Mouse (Mus musculus) left cerebral cortex, adult 18-20 months (tissue): ENCODE data around the gene Insm1. TPM values are rescaled to one million over a fixed set of nuclear protein-coding genes. Genes with fewer than 3 reads are reported as not detected.

Experiments used
- DNase-seq, 2 experiments: peaks; one replicate each; pipeline ENCODE4 v3.0.0; 2021 to 2022; ENCODE audit warnings: low spot score in 2 of 2, mixed read lengths in 1 of 2
- long read RNA-seq, 2 experiments: library from polyadenylated mRNA; stranded (forward); transcript quantifications; one replicate each; pipeline ENCODE4 v2.0.0; 2021
- total RNA-seq, 2 experiments: library from RNA; stranded (reverse); gene quantifications; 2 replicates each; pipeline ENCODE4 v1.2.3; 2021

Gene Insm1
- total RNA-seq = 1 to 10 TPM; 6.7 to 7.0 TPM
- long read RNA-seq, experiment 1, transcript Insm1-201 (1 exons, 3,100 nt) = major isoform, 14 of 14 reads
- long read RNA-seq, experiment 1, partial matches to known transcripts = 0 of 14 reads
- long read RNA-seq, experiment 1, other reads (novel, unspliced or antisense) = 0 of 14 reads
- long read RNA-seq, experiment 2, transcript Insm1-201 (1 exons, 3,100 nt) = major isoform, 11 of 11 reads
- long read RNA-seq, experiment 2, partial matches to known transcripts = 0 of 11 reads
- long read RNA-seq, experiment 2, other reads (novel, unspliced or antisense) = 0 of 11 reads

GRCm38 (mm10) chr2:146221076-146221928 is at the start of gene Insm1:
Insm1 (plus strand) TSS chr2:146221921.
- peak; percentile 47 to 56 for DNase-seq

- no peak for DNase-seq
These were observed 49.6 kb upstream of the Insm1 start for GRCm38 (mm10) chr2:146172106-146172505.

GRCm38 (mm10) chr2:146174173-146174572 is 47.5 kb upstream of the Insm1 start:
- DNase-seq = peak; percentile 23

- no peak for DNase-seq
These were observed 43.0 kb upstream of the Insm1 start for GRCm38 (mm10) chr2:146178718-146179117.

GRCm38 (mm10) chr2:146183830-146184793 is 37.6 kb upstream of the Insm1 start:
- DNase-seq = no peak

- DNase-seq = no peak
These were observed 25.6 kb upstream of the Insm1 start for GRCm38 (mm10) chr2:146196126-146196525.

GRCm38 (mm10) chr2:146197947-146198346 is 23.8 kb upstream of the Insm1 start:
- DNase-seq = no peak

- DNase-seq = no peak
These were observed 10.8 kb upstream of the Insm1 start for GRCm38 (mm10) chr2:146210968-146211367.

- peak; percentile 33 to 51 for DNase-seq
These were observed 7.0 kb upstream of the Insm1 start for GRCm38 (mm10) chr2:146214715-146215114.

- no peak for DNase-seq
These were observed 5.3 kb upstream of the Insm1 start for GRCm38 (mm10) chr2:146216111-146217064.

GRCm38 (mm10) chr2:146217227-146217980 is 4.3 kb upstream of the Insm1 start:
- DNase-seq = peak; percentile 15 to 25

- DNase-seq = peak in 1 of 2 experiments; percentile 19
These were observed 3.5 kb upstream of the Insm1 start for GRCm38 (mm10) chr2:146218161-146218691.

GRCm38 (mm10) chr2:146218881-146219535 is 2.7 kb upstream of the Insm1 start:
- DNase-seq = peak; percentile 13 to 49

- no peak for DNase-seq
These were observed 1.9 kb upstream of the Insm1 start for GRCm38 (mm10) chr2:146219791-146220190.

GRCm38 (mm10) chr2:146220591-146221075 is 1.1 kb upstream of the Insm1 start:
- peak in 1 of 2 experiments; percentile 12 for DNase-seq

GRCm38 (mm10) chr2:146221929-146222278 is 183 bp downstream of the Insm1 start:
- DNase-seq = peak; percentile 36 to 65

GRCm38 (mm10) chr2:146222279-146223175 is 806 bp downstream of the Insm1 start:
- DNase-seq = peak; percentile 8 to 29
